Mouse (Mus musculus) thymus, postnatal 0 days (tissue): ENCODE measurements around the gene Hmgn2. TPM values are rescaled to one million over a fixed set of nuclear protein-coding genes. Genes with fewer than 3 reads are reported as not detected.
"Not testable (repeated sequence)": the region's sequence is repeated elsewhere in the genome, so short reads cannot be mapped to it uniquely, and the experiment has no call there.

ENCODE experiments used
- DNase-seq: peaks from one replicate; pipeline ENCODE4 v3.0.0-alpha.2; 2015; ENCODE audit warnings: low spot score
- polyA plus RNA-seq: library from polyadenylated mRNA; unstranded; fragments of >200 nt; fragmentation: Nextera tagmentation; extraction: Ambion mirVana; gene quantifications from 2 replicates; pipeline ENCODE4 v1.2.1, GENCODE M21; 2015

Hmgn2 gene
- 2,843 and 2,903 TPM in 2 replicates for polyA plus RNA-seq

DNA sequence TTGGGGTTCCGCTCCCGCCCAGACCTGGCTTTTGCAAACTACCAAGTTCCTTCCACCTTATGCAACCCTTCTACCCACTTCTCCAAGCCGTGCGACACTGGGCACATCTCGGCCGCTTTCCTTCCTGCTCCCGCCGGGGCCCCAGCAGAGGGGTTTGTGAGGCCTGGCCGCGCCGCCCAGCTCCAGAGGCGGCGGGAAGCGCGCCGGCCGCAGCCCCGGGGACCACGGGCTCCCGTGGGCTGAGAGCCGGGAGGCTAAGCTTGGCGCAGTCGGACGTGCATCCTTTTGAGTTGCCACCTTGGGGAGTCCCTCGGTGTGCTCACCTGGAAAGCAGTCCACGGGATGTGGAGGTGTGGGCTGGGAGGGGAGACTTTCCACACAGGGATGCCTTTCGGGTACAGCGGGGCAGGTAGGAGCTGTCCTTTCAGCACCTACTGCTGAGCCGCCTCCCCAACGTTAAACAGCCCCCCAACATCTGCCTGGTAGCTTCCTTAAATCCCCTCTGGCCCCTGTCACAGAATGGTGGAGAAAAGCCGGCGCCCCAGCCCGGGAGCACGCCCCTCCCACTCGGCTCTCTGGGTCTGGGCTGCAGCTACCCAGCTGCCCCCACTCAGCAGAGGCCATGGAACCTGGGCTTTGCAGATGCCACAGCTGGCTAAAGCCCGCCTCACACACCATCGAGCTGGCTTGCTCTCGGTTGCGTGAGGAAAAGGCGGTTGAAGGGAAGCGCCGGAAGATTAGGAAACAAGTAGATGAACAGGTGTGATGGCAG, at the start of gene Hmgn2:
TSS of gene Hmgn2 (minus strand) at position 501 of the 772 bp plus-strand sequence.
- DNase-seq: peak; percentile 68

DNA sequence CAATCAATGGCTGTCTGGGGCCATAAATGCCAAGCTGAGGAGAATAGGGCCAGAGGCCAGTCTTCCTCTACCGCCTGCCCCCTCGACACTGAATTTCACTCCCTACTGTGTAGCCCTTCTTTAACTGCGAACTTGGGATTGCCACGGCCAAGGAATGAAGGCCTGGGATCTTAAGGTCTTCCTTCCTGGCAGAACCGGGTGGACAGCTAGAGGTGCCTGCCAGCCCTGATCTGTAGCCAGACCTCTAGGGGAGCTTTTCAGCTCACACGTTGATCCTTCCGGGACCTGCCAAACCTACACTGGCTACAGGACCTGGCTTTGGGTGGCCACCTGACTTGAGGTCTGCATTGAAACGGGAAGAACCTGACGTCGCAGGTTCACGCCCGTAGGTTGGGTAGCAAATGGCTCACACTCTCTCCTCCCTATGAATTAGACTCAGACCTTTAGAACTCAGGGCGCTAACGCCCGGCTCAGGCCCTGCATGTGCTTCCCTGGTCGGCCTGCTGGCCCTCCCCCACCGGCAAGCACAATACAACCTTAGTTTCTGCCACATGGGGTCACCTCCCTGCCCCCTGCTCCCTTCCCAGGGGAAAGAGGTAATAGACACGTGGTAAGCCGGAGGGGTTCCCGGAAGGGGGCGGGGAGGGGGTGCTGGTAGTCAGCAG, 48.9 kb upstream of the Hmgn2 start:
- DNase-seq: no peak

DNA sequence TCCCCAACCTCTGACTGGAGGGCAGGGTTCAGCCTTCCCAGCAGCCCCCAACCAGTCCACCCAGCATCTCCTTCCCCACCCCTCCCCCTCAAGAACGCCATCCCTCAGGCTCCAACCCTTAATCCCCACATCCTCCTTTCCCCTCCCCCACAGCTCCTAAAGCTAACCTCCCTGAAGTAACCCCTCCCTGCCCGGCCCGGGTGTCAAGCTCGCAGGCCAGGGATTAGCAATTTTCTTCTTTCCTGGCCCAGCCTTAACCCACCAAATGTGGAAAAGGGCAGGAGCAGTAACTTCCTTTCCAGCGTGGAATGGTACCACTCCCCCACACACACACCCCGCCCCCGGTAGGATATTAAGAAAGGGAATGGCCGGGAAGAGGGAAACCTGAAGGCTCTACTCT, 48.3 kb upstream of the Hmgn2 start:
- no peak for DNase-seq

DNA sequence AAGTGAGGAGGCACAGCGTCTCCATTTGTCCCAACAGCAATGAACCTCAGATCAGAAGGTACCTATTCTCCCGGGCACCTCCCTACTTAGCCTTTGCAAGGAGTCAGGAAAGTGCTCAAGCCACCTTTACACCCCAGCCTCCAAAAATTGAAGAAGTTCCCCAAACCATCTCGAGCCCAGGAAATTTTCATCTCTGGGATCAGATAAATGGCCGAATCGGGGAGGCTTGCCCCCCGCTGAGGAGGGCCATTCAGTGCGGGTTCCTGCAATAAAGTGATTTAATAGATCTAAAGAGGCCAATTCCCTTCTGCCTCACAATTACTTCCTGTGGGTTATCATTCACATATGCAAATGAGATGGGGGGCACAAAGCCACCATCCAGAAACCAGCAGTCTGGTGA, 47.8 kb upstream of the Hmgn2 start:
- no peak for DNase-seq

DNA sequence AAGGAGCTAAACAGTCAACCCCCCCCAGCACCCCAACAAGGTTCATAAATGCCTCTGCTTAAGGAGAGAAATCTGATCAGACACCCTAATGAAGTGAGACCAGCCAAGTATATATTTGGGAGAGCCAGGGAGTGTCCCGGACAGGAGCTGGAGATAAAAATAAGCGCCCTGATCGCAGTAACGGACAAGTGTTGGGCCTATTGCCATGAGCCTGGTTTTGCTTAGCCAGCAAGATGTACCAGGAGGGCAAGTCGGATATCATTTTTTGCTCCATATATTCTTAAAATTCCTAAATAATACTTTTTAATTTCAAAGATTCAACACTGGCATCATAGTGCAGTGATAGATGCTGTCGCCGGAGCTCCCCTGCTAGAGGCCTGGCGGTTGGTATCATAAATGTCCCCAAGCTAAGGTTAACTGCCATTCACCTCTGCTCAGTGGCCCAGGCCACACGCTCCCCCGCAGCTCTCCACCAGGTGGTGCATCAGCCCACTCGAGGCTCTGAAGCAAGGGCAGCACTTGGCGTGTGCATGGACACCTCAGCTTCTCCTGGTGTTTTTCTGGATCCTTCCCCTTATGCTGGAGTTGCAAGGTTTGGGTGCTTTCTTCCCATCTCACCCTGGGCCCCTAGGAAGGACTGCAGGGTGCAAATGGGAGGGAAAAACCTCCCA, 44.5 kb upstream of the Hmgn2 start:
- peak; percentile 27 for DNase-seq

DNA sequence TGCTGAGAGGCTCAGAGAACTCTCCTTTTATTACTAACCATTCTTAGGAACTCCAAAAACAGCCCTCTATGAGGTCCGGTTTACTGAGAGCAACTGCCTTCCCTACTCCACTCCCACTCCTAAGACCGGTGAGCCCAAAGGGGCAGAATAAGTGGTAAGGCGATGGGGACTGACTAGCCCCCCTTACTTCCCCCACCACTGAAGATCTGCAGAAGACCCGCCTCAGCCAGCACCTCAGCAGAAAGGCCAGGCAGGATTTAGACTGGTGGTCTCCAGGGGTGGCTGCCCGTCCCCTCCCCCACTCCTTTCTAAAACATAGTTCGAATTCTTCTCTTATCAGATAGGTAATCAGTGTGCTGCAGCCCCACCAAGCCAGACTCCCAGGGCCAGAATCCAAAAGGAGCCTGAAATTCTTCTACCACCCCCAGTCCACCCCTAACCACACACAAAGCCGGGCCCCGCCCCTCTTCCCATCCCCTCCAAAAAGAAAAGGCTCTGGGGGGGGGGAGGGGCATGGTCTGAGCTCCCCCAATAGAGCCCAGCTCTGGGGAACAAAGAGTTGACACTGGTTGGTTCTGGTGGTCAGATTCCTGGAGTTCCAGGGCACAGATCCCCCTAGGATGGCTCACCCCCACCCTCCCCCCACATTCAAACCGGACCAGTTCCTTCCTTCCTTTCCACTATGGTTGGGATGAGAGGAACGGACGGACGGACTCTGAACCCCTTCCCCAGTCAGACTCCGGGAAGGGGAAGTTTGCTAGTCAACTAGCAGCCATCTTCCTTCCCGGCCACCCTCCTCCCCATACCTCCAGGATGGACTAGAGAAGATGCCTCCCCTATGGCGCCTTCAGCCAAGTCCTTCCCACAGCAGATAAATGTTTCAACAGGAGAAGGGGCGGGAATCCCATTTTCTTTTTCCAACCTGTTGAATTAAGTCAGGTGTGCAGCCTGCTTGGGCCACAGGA, 43.3 kb upstream of the Hmgn2 start:
- no peak for DNase-seq

DNA sequence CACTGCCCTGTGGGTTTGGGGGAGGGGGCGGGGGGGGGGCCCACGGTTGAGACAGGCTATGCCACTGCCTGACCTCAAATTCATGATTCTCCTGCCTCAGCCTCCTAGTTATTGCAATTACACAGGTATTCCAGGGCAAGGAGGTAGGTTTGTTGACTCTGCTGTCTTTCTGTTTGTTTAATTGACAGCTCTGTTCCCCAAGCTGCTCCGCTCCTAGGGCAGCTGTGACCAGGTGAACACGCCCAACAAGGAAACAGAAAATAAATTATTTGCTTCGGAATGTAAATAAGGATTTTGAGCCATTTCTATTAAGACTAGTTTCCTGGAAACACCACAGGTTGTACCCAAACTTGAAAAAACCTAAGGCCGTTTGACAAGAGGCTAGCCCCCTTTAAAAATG, 41.3 kb upstream of the Hmgn2 start:
- no peak for DNase-seq

DNA sequence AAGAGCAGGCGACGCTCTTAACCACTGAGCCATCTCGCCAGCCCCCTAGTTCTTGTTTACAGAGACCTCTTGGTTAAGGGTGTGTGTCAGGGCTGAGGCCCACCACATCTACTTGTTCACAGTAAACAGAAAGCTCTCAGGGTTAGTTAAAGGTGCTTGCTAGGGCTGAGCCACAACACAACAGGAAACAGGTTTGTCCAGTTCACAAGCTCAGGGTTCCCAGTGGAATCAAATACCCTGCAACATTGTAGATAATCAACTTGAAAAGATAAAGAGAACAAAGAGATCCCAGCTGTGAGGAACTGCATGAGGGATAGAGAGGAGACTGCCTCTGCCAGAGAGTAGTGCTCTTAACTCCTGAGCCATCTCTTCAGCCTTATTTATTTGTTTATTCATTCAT, 38.4 kb upstream of the Hmgn2 start:
- DNase-seq: no peak

DNA sequence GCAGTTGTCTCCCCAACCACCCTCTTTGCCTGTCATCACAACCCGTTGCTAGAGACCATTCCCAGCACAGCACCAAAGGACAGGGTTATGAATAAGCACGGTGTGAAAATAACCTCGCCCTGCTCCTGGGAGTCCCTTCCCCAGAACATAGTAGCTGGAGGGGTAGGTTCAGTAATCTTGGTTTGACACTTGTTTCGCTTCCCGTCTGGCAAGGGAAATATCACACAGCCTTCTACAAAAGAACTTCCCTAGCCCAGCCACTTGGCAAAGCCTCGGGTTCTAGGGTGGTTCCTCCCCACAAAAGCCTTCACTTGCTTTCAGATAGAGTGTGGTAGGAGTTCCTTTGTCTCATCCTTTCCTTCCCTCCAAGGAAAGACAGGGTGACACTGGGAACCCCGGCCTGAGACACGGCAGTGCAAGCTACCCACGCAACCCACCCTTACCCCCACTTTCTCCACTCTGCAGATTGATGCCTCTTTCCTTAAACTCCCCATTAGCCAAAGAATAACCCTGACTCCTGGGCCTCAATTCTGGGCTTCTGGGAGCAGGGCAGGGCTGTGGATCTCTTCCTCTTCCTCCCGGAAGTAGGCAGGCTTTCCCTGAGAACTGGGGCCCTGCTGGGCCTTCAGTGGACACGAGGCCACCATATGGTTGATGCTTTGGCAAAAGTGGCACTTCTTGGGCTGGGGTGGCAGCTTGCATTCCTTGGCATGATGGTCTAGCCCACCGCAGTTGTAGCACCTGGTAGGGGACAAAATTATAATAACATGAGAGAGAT, 37.3 kb upstream of the Hmgn2 start:
- no peak for DNase-seq

DNA sequence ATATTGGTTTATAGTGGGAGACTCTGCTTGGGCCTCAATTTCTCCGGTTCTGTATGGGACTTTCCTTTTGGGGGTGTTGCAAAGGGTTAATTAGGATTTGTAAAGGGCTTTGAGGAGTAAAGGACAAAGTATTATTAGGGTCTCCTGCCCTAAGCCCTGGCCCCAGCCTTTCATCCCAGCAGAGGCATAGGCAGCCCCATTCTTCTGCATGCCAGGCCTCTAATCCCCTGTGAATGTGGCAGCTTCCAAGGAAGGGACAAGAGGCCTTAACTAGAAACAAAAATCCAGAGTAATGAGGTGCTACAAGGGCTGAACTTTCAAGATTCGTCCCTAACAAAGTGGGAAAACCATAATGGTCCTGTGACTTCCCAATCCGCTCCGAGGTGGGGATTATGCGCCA, 34.5 kb upstream of the Hmgn2 start:
- no peak for DNase-seq

DNA sequence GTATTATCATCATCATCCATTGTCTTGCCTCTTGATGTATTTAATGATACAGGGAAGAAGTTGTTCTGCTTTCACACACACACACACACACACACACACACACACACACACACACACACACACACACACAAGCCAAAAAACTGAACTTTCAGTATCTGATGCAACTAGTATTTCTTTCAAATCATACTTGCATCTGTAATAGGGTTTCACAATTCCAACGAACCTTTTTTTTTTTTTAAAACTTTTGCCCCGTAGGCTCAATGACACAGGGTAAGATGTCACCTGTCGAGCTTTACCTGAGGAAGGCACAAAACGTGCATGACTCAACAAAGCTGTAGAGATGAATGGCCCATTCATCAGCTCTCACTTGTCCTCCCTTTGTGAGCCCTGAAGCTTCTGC, 33.8 kb upstream of the Hmgn2 start:
- no peak for DNase-seq

DNA sequence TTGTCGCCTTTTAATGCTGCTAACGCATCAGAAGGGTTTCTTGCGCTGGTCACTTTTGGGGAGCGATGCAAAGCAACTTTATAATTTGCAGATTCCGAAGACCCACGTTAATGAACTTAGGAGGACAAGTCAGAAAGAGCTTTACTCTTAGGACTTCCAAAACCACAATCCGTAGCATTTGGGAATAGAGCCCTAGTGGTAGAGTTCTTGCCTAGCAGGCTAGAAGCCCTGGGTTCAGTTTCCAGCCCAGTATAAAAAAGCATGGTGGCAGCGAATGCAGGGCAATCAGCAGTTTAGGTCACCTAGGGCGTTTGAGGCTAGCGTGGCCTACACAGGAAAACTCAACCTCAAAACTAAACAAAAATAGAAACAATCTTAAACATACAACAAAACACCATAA, 33.3 kb upstream of the Hmgn2 start:
- no peak for DNase-seq

DNA sequence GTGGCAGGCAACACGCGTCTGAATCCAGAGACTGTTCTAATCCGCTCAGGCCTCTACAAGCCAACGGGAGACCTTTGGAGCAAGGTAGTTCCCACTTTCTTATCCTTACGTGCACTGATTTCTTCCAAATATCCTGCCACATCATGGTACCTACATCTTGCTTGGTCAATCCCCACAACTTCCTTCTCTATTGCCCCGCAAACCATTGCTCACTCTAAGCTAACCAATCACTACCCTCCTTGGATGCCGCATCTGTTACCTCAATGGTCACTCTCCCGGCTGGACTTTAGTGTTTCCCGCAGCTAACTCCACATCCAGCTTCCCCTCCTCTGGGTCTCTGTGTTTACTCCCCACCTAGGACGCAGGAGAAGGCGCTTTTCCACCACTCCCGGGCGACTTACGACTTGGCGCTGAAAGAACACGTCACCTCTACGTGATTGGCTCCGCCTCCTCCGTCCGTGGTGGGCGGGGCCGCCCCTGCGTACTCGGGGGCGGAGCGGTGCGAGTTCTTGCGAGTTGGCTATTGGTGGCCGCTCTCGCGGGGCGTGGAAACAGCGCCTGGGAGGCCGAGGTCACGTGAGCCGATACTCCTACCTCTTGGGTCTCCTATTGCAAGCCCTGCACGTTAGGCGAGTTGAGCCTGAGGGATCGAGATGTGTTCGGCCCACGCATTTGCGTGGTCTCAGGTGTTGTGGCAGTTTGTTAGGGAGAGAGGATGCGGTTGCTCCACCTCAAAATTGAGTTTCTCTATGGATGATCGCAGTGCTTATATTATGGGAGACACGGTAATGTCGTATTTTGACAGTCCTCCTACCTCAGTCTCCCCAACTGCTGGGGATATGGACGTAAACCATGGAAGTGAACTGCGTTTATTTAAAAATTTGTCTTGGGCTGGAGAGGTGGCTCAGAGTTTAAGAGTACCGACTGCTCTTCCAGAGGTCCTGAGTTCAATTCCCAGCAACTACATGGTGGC, 32.3 kb upstream of the Hmgn2 start, which contains the start of gene Dhdds:
TSS of gene Dhdds (minus strand) at position 453 of the 973 bp plus-strand sequence.
- peak; percentile 98 for DNase-seq

DNA sequence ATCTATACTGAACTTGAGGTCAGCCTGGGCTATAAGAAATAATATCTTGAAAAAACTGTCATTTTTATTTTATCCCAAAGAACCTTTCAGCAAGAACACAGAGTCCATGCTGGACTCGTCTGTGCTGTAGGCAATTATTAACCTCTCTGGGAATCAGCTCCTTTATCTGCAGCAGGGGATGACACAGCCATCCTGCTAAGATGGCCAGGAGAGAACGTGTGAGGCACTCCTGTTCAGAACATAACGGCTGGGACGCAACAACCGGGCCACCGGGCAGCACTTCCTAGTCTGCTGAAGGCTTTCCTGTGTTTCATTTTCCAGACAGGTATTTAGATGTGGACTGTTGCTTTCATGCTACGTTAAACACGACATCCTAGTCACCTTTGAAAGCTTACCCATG, 26.2 kb upstream of the Hmgn2 start:
- DNase-seq: no peak

DNA sequence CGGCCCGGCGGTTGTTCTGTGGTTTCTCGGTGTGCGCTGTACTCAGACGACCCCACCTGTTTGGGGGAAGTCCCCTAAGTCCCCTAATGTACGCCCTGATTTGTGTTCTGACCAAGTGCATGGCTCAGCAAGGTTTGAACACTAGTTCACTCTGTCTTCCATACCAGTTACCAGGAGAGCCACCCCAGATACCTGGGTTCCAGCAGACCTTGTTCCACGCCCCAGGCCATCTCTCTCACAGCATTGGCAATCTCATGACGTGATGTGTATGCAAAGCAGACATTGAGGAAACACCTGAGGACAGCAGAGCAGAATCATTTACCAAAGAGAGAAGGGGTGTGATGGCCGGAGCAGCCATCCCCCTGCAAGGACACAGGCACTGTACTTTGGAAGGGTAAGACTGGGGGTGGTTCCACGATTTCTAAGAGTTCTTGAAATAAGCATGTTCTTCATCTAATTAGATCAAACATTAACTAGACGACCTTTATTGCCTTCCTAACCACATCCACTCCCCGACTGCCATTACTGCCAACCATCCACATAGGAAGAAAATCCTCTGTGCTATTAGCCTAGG, 22.7 kb upstream of the Hmgn2 start:
- no peak for DNase-seq

DNA sequence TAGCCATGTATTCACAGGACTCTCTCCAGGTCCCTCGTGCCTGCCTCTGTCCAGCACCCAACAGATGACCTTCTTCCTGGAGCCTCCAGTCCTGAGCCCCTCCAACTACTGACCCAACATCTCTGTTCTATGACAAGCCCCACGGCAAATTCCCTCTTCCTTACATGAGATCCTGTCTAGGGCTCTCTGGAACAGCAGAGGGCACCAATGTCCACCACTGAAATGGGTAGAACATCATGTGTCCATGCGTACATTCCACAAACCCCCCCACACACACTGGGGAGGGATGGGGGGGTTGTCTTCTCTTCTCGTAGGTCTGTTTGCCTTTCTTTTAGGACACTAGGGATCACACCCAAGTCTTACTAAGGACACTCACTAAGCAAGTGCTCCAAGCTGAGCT, 21.6 kb upstream of the Hmgn2 start:
- DNase-seq: no peak

DNA sequence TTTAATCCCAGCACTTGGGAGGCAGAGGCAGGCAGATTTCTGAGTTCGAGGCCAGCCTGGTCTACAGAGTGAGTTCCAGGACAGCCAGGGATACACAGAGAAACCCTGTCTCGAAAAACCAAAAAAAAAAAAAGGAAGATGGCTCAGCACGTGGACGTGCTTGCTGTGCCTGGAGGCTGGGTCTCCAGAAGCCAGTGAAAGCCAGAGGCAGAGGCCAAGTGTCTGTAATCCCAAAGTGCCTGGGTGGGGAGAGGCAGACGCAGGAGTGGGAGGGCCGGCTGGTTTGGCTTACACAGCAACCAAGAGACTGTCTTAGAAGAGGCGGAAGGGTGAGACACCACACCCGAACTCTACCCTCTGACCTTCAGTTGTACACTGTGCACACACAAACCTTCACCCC, 19.8 kb upstream of the Hmgn2 start:
- DNase-seq: not testable (repeated sequence)

DNA sequence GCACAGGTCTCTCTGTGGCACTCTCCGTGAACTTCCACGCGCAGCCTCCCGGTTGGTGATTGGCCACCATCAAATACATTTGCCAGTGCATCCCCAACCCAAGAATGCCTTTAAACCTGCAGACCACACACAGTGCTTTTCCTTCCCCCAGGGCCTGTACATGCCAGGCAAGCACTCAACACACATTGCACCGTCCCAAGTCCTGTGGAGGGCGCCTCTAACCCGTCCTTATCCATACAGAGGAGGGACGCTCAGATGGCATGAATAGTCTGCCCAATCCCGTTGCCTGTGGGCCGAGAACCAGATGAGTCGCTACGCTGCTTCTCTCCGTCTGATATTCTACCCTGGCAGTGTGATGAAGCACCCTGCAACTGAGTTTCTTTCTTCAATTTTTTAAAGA, 14.5 kb upstream of the Hmgn2 start:
- no peak for DNase-seq

DNA sequence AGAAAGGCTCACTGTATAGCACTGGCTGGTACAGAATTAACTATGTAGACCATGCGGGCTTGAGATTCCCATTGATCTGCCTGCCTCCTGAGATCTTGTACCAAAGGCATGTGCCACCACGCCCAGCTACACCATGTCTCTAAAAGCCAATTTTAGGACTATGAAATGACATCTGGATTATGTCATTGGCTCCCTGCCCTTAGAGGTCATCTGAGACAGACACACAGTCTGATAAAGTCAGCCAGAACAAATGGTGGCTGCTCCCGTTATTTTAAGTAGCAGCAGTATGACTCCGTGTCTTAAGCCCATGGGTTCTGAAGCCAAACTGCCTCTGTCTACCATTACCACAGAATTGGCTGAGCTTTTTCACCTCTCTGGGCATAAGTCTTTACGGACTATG, 12.0 kb upstream of the Hmgn2 start:
- DNase-seq: no peak
